Mouse (Mus musculus): ENCODE results near the gene Gpr108. TPM values are rescaled to one million over a fixed set of nuclear protein-coding genes. Genes with fewer than 3 reads are reported as not detected.

The Gpr108 gene
- total and polyA plus RNA-seq, 3 experiments, result 79.7 to 89.5 (median 85.1) TPM

DNA sequence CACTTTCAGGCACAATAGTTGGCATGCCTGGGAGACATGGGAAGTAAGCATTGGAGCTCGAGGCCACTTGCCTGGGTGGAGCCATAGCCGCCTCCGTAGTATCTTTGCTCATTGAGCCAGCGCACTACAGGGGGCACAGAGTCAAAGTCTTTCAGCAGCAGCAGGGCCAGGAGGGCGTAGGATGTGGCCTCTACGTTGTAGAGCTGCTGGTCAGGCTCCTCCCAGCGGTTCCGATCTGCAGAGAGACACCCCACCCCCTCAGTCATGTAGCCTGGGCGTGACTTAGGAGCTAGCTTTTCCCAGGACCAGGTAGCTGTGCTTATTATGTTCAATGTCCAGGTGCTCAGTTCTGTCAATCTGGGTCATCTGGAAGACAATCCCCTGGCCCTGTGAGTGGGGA is 36.7 kb downstream of the Gpr108 start:
- DNase-seq, result no peak

DNA sequence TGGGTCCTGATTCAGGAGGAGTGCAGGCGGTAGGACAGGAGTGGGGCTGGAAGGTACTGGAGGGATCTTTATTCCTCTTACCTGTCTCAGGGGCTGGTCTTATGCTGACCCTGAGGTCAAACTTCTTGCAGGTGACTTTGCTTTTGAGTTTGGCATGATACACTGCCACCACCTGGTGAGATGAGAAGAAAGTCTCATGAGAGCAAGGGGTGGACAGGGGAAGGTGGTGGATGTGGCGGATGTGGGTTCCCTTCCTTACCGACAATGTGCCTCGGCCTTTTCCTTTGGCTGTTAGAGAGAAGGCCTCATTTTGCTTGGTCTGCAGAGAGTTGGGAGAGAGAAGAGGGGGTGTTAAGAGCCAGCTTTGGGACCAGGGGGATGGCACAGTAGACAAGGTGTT is 38.9 kb downstream of the Gpr108 start:
- no peak for DNase-seq

DNA sequence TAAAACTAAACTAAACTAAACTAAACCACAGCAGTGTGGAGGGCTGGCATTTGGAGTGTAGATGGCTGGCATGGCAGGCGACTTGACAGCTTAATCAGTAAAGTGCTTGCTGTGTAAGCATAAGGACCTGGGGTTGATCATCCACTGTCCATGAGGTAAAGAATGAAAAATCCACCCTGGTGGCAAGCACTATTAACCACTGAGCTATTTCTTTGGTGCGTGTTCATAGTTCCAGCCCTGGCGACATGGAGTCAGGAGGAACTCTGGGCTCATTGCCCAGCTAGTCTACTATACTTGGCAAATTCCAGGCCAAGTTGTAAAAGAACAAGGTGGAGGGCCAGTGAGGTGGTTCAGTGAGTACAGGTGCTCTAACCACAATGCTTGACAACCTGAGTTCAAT is 40.3 kb downstream of the Gpr108 start:
- DNase-seq, result no peak

DNA sequence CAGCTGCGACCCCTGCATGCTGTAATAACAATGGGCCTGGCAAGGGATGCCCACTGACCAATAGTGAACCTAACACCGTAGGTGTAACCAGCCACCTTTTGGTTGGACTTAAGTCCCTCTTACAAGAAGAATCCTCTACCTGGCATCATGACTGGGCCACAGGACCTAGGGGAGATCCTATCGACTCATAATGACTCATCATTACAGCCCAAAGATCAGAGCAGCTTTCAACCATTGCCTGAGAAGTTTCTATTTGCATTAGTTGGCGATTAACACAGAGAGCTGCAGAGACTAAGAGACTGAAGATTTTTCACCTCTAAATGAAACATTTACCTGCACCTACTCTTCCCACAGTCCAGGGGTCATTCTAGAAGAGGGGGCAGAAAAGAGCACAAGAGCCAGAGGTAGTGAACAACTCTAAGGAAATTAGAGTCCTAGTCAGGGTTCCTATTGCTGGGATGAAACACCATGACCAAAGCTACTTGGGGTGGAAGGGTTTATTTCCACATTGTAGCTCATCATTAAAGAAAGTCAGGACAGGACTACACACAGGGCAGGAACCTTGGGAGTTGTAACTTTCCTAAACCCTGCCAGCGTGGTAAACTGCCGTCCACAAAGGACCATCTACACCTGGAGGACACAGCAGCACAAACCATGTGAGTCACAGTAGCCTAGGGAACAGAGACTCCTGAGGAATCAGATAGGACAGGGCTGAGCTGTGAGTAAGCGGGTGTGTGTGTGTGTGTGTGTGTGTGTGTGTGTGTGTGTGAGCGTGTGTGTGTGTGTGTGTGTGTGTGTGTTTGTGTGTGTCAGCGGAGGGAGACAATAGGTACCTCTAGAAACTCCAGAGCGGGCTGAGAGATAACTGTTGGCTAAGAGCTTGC is 46.2 kb downstream of the Gpr108 start:
- DNase-seq, result no peak

DNA sequence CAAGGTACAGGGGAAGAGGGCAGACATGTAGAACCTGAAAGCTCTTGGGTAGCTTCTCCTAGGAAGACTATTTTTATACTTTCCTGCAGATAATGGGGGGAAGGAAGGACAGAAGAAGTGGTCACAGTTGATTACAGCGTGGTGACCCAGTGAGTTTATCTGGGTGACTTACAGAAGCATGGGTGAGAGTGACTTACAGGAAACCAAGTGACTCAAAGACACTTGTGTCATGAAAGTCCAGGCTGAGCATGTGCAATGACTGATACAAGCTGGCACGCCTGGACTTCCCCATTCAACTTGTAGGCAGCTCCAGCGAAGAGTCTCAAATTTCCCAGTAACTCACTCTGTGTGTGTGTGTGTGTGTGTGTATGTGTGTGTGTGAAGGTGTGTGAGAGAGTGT is 50.0 kb downstream of the Gpr108 start:
- no peak for DNase-seq

DNA sequence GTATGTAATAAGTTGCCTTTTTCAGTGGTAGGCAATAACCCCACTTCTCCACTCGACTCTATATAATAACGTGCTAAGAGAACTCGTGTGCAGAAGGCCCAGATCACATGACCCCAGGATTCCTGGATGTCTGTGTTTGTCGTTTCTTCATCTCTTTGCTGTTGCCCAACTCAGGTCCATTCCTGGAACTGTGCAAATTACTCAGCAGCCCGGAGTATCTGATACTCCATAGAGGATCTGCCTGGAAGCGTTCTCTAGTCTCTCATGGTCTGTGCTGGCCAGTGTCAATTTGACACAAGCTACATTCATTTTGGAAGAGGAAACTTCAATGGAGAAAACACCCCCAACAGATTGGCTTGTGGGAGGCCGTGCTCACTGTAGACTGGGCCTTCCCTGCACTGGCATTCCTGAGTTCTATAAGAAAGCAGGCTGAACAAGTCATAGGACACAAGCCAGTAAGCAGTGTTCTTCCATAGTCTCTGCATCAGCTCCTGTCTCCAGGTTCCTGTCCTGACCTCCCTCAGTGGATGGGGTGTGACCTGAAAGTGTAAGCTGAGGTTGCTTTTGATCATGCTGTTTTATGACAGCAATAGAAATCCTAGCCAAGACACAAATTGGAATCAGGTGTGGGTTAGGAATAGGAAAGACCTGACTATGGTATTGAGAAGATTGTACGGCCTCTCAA is 52.8 kb downstream of the Gpr108 start:
- DNase-seq, result no peak

DNA sequence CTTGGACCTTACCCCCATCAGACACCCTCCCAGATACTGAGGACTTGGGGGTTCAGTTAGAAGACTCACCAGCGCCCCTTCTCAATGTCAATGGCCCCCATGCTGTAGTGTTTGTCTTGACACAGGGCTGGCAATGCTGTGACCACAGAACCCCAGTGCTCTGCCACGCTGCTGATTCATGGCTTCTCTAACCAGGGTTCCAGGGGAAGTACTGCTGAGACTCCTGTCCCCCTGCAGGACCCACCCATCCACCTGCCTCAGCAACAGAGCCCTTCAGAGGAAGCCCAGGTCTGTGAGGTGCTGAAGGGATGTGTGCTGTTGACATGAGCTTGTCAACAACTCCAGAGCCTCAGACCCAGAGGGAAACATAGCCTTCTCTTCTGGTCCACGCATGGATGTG is 53.5 kb downstream of the Gpr108 start:
- no peak for DNase-seq

DNA sequence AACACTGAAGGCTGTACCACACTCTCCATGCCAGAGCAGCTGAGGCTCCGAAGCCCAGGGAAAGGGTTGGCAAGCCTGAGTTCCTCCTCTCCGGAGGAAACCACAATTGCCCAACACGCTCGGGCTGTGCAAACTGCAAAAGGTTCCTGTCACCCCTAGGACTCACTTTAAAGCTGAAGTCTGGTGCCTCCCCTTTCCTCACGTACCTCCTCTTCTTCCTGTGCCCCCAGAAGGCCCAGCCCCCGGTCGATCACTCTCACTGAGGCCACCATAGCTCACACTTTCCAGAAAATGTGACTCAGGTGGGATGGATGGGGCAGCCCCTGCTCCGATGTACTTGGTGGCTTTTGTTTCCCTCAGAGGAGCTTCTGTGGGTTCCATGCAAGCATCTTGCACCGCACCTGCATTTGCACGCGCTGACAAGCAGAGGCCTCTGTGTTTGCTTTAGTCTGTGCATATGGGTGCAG is 54.2 kb downstream of the Gpr108 start, which contains the start of gene Tnfsf14:
Gene Tnfsf14 (minus strand): TSS at position 137 of the 467 bp plus-strand sequence.
- peak; percentile 21 for DNase-seq

DNA sequence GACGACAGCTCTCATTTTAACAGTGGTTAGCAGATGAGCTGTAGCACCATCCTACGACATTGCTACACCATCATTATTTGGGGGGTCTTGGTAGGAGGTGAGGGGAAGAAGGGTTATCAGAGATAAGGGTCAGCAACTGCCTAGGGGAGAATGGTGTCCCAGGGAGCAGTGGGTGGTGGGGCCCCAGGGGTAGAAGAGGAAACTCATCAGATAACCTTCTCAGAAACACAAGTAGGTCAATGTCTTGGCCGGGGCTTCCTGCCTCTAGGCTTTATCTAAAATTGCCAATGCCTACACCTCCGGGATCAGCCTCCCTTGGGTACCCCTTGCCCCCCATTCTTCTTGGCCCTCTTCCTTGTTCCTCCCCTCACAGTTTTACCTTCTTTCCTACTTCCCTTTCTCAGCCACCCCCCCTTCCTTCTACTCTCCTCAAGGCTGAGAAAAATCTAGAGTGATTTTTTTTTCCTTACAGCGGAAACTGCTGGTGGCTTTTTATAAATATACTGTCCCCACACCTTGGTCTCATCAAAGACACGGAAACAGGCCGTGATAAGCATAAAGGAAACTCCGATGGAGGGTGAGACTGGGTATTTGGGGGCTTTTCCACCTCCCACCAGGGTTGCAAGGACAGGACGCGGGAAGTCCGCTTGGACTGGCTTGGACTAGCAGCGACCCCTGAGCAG is 59.6 kb downstream of the Gpr108 start:
- DNase-seq, result no peak

DNA sequence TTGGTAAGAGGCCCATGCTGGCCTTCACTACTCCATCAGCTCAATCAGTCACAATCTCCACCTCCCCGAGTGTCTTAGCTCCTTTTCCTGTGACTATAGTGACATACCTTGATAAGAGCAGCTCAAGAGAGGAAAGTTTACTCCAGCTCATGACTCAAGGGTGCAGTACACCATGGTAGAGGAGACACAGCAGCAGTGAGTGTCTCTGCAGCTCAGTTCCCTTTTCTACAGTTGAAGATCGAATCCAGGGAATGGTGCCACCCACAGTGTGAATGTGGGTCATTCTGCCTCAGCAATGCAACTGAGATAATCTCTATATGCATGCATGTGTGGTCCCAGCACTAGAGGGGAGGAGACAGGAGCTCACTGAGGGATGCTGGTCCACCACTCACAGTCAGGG is 62.6 kb downstream of the Gpr108 start:
- DNase-seq, result no peak

Small RNAs within 50 kb of the gene (microRNA-seq; reads per million reads assigned to microRNA genes)
- 0 to 0.22 reads per million in 2 experiments for gene Mir6978

Other genes with a start within 250 kb of the Gpr108 start
- not detected for gene Pspn, start 248.4 kb downstream of the Gpr108 start, total RNA-seq (2021)
- gene Pspn, start 248.4 kb downstream of the Gpr108 start, polyA plus RNA-seq (2012; rRNA removed), result 1.9 TPM in 2 replicates
- gene Gtf2f1, start 237.2 kb downstream of the Gpr108 start, total RNA-seq (2021), result 10 to 100 TPM; 55.8 to 57.3 TPM
- 23.8 and 28.5 TPM in 2 replicates for gene Gtf2f1, start 237.2 kb downstream of the Gpr108 start, polyA plus RNA-seq (2012; rRNA removed)
- not detected for gene Gm17949, start 237.0 kb downstream of the Gpr108 start, total RNA-seq (2021)
- not detected in 2 replicates for gene Gm17949, start 237.0 kb downstream of the Gpr108 start, polyA plus RNA-seq (2012; rRNA removed)
- 10 to 100 TPM; 76.9 to 88.8 TPM for gene Khsrp, start 216.9 kb downstream of the Gpr108 start, total RNA-seq (2021)
- 145 and 160 TPM in 2 replicates for gene Khsrp, start 216.9 kb downstream of the Gpr108 start, polyA plus RNA-seq (2012; rRNA removed)
- gene Slc25a41, start 206.8 kb downstream of the Gpr108 start, total RNA-seq (2021), result not detected
- 0.18 TPM in 1 of 2 replicates, not detected in the other for gene Slc25a41, start 206.8 kb downstream of the Gpr108 start, polyA plus RNA-seq (2012; rRNA removed)
- gene Crb3, start 189.3 kb downstream of the Gpr108 start, total RNA-seq (2021), result 1 to 10 TPM in 1 of 2 experiments, under 1 TPM in 1; 0.63 to 1.8 TPM
- gene Crb3, start 189.3 kb downstream of the Gpr108 start, polyA plus RNA-seq (2012; rRNA removed), result 1.1 and 1.5 TPM in 2 replicates
- 10 to 100 TPM; 75.8 to 87.5 TPM for gene Slc25a23, start 188.6 kb downstream of the Gpr108 start, total RNA-seq (2021)
- 72.0 and 94.5 TPM in 2 replicates for gene Slc25a23, start 188.6 kb downstream of the Gpr108 start, polyA plus RNA-seq (2012; rRNA removed)
- gene Dennd1c, start 169.9 kb downstream of the Gpr108 start, total RNA-seq (2021), result 1 to 10 TPM; 1.8 TPM
- gene Dennd1c, start 169.9 kb downstream of the Gpr108 start, polyA plus RNA-seq (2012; rRNA removed), result 2.8 and 3.3 TPM in 2 replicates
- gene Tubb4a, start 160.7 kb downstream of the Gpr108 start, total RNA-seq (2021), result 1 to 10 TPM; 5.7 to 7.7 TPM
- 3.1 and 3.8 TPM in 2 replicates for gene Tubb4a, start 160.7 kb downstream of the Gpr108 start, polyA plus RNA-seq (2012; rRNA removed)
- under 1 TPM; 0.45 to 0.72 TPM for gene Tnfsf9, start 143.1 kb downstream of the Gpr108 start, total RNA-seq (2021)
- gene Tnfsf9, start 143.1 kb downstream of the Gpr108 start, polyA plus RNA-seq (2012; rRNA removed), result 1.2 and 1.8 TPM in 2 replicates
- gene Cd70, start 98.7 kb downstream of the Gpr108 start, total RNA-seq (2021), result not detected
- gene Cd70, start 98.7 kb downstream of the Gpr108 start, polyA plus RNA-seq (2012; rRNA removed), result not detected in 2 replicates
- gene Tnfsf14, start 54.3 kb downstream of the Gpr108 start, total RNA-seq (2021), result under 1 TPM in 1 of 2 experiments, not detected in 1; 0.21 TPM
- 0.26 and 0.44 TPM in 2 replicates for gene Tnfsf14, start 54.3 kb downstream of the Gpr108 start, polyA plus RNA-seq (2012; rRNA removed)
- gene C3, start 20.3 kb downstream of the Gpr108 start, total RNA-seq (2021), result 1,000 to 10,000 TPM in 1 of 2 experiments, 100 to 1,000 TPM in 1; 382 to 3,178 TPM
- gene C3, start 20.3 kb downstream of the Gpr108 start, polyA plus RNA-seq (2012; rRNA removed), result 222 and 767 TPM in 2 replicates
- gene Trip10, start 1.0 kb upstream of the Gpr108 start, total RNA-seq (2021), result 10 to 100 TPM; 44.5 to 51.5 TPM
- gene Trip10, start 1.0 kb upstream of the Gpr108 start, polyA plus RNA-seq (2012; rRNA removed), result 25.2 and 28.2 TPM in 2 replicates
- 1 to 10 TPM; 2.0 to 4.3 TPM for gene Vav1, start 30.7 kb upstream of the Gpr108 start, total RNA-seq (2021)
- 1.1 and 1.3 TPM in 2 replicates for gene Vav1, start 30.7 kb upstream of the Gpr108 start, polyA plus RNA-seq (2012; rRNA removed)
- 1 to 10 TPM; 7.7 to 9.3 TPM for gene Adgre1, start 110.2 kb upstream of the Gpr108 start, total RNA-seq (2021)
- 3.5 and 4.0 TPM in 2 replicates for gene Adgre1, start 110.2 kb upstream of the Gpr108 start, polyA plus RNA-seq (2012; rRNA removed)

Measured in adrenal gland, adult 2 months (tissue).